Mouse (Mus musculus) R1 (cell line): ENCODE results near the gene Retreg3.
"Not testable (repeated sequence)": the region's sequence is repeated elsewhere in the genome, so short reads cannot be mapped to it uniquely, and the experiment has no call there.

Experiments used
- DNase-seq: peaks from one replicate; pipeline ENCODE4 v3.0.0-alpha.2; 2018; ENCODE audit warnings: low read depth, low spot score

Retreg3 gene

GRCm38 (mm10) chr11:101119761-101120544, at the start of gene Retreg3, which contains the start of gene Tubg1:
Gene Retreg3 (minus strand): TSS chr11:101119893.
Gene Tubg1 (plus strand): TSS chr11:101119938.
- peak; percentile 99 for DNase-seq

DNA sequence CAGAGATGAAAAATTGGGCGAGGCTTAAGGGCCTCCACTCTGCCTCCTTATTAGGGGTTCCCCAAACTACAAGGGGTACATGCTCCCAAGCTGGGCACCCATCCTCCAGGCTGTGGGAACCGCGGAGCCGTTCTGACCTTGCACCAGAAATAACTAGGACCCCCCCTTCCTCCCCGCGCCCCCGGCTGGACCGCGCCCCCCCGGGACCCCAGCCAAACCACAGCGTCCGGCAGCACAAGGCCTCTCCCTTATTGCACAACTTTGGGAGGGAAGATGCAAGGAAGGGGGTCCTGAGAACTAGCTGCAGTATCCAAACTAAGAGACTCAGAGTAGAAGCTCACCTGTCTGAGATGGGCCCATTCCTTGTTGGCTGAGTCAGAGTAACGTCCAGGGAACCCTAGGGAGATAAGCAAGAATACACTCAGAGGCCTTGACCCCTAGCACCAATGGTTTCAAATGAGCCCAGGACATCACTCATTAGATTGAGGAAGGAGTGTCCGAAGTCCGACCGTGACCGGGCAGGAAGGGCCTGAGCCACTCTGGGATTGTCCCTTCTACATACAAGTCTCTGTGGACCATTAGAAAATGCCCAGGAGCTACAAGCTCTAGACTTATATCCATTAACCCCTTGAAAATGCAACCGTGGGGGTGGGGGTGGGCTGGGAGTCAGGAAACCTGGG, 48.7 kb upstream of the Retreg3 start:
- DNase-seq = no peak

GRCm38 (mm10) chr11:101167963-101168300, 48.2 kb upstream of the Retreg3 start:
- no peak for DNase-seq

DNA sequence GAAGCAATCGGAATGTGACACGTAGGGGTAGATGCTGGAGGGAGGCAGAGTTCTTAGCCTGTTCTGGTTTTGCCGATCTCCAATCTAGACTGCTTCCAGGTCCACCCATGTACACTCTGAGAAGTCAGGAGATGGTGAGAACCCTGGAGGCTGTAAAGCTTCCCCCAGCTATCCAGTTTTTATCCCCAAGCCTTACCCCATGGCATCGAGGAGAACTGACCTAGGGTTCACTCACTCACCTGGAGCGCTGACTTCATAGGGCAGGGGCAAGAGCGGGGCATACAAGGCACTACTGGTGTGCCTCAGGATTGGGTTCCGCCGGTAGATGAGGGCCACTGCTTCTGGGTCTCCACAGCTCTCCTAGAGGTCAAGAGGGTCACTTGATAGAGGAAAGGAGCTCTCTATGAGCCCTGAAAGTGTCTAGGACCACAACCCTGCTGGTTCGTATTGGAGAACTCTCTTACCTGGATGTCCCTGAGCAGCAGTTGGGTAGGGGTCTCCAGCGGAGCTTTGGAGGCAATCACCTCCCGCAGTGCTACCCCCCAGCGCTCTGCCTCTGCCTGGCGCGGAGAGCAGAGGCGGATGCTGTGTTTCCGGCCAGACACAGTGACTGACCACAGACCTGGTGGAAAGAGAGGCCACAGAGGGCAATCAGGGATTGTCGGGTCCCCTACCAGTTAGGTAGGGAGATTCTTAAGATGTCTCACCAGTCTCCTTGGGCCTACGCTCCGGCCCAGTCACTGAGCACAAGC, 47.7 kb upstream of the Retreg3 start:
- no peak for DNase-seq

- no peak for DNase-seq
Measured at GRCm38 (mm10) chr11:101166357-101166756, 46.7 kb upstream of the Retreg3 start.

DNA sequence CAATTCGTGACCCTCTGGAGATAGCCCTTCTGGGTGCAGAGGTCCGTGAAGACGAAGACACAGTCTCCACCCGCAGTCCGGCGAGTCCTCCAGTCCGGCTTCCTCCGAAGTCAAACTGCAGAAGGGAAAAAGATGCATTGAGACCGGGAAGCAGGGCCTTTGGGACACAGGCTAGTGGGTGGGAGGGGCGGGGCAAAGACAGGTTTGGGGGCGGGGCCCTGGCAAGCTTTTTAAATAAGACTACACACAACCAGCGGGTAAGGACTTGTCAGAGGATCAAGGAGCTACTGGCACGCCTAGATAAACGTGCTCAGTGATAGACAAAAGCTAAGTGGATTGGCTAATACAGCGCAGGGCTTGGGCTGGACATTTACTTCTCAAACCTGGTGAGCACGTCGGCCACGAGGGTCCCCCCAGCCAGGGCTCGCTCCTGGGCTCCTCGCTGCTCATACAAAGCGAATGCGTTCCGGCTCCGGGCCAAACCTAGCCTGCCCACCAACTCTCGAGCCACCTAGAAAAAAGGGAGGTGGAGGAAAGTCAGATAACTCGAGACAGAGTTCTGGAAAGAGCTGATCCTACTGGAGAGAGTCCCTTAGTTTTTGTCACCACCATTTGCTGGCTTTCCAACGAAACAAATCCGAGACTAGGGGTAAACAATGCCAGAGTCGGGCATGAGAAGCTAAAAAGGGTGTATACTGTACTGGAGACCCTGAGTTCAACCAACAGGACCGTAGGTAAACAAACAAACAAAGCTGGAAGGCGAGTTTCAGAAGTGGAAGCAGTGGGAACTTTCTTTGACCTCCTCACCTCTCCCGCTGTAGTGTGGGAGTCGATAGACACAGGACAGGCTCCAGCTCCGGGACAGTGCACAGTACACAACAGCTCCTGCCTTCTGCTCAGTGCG, 45.2 kb upstream of the Retreg3 start:
- peak; percentile 67 for DNase-seq

GRCm38 (mm10) chr11:101164351-101164665, 44.6 kb upstream of the Retreg3 start:
- no peak for DNase-seq

DNA sequence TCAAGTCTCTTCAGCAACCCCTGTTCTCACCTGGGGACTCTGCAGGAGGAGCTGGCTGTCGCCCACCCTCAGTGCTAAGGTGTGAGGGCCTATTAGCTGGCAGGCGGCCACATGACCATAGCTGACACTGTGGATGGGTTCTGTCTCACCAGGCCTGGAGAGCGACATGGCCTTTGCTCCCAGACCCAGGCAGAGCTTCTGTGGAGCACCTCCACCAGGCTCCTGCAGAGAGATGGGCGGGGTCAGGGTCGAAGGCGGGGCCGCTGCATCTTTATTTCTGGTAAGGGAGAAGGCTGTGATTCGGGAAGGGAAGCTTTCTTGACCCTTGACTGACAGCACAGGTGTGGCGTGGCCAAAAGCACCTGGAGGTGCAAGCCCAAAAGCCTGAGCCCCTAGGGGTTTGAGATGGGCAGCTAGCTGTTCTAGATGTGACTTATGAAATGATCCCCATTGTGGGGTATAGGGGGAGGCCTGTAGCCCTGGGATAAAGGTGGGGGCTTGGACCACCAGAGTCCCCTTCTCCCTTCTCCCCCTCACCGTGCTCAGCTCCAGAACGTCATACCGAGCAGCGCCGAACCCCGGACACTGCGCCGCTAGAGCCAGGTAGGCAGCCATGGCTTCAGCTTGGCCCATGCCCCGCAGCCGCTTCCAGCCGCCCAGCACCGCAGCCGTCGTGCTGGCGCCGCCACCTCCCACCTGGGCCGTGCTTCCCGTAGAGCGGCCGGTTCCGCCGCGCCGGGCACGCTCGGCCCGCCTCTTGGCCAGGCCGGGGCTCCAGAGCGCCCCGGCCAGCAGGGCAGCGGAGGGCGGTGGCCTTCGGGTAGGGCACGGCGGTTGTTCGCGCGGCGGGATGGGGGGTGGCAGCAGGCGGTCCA, 44.0 kb upstream of the Retreg3 start:
- peak; percentile 66 for DNase-seq

DNA sequence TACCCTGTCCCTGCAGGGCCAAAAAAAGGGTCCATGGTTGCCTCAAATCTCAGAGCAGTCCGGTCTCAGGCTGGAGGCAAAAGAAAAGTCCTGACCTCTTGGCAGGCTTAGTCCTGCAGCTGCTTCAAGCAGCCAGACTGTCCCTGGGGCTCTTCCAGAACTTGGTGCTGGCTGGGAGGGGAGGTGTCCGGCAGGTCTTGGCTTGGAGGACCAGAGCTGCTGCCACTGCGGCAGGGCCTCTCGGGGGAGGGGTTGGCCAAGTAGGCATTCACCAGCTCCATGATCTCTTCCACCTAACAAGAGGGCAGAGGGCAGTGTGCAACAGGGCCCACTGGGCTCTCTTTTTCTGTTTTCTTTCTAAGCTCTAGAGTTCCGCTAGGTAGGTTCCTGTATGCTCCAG, 43.1 kb upstream of the Retreg3 start:
- no peak for DNase-seq

GRCm38 (mm10) chr11:101162301-101162700, 42.6 kb upstream of the Retreg3 start:
- no peak for DNase-seq

DNA sequence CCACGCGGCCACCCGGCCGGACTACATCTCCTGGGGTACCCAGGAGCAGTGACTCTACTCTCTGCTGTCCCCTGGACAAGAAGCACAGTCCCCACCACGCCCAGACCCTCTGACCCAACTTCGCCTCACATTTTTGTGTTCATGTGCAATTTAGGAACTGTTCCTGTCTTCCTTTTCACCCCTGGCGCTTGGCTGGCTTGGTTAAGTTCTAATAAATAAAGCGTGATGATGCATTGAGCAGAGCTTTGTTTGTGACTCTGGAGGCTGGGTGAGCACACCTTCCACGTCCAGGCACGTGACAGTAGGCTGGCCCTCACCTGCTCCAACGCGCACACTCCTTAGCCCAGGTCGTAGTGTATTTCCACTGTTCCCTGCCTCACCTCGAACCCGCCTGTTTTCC, 41.9 kb upstream of the Retreg3 start:
- DNase-seq = no peak

DNA sequence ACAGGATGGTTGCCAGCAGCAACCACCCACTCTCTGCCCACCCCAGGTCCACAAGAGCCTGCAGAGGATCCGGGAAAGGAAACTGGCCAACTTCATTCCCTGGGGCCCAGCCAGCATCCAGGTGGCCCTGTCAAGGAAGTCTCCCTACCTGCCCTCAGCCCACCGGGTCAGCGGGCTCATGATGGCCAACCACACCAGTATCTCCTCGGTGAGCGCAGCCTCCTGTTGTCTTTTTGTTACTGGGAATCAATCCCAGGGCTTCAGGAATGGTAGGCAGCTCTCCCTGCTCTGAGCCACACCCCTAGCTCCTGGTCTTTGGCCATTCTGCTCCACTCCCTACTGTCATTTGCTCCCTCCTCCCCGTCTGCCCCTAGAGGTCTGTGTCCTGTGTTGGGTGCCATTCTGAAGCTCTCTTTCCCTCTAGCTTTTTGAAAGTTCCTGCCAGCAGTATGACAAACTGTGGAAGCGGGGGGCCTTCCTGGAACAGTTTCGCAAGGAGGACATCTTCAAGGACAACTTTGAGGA, 41.4 kb upstream of the Retreg3 start:
- DNase-seq = not testable (repeated sequence)

DNA sequence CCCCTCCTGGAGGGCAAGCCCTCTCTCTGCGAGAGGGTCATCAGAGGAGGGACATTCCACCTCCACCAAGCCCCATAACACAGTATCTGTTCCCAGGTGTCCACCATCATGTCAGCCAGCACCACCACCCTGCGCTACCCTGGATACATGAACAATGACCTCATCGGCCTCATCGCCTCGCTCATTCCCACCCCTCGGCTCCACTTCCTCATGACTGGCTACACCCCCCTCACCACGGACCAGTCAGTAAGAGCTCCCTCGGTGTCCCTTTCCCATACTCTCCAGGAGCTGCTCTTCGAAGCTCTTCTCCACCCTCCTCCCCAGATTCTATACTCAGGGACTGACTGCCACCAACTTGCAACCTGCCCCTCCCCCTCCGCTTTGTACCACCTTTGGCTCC, 40.5 kb upstream of the Retreg3 start:
- DNase-seq = not testable (repeated sequence)

GRCm38 (mm10) chr11:101155728-101156371, 36.2 kb upstream of the Retreg3 start, which contains the start of gene Tubg2:
Gene Tubg2 (plus strand): TSS chr11:101155907.
- DNase-seq = peak; percentile 66

DNA sequence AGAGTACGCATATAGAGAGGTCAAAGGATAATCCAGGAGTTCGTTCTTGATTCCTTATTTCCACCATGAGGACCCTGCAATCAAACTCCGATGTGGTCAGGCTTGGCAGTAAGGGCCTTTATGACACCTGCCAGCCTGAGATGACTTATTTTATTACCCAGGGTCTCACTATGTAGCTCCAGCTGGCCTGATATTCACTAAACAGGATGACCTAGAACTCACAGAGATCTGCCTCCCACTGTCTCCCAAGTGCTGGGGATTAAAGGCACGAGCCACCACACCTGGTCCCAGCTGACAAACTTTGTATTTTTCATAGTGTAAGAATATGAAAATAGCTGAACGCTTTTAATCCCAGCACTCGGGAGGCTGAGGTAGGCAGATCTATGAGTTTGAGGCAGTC, 35.5 kb upstream of the Retreg3 start:
- DNase-seq = no peak

GRCm38 (mm10) chr11:101154648-101155047, 35.0 kb upstream of the Retreg3 start:
- DNase-seq = no peak

DNA sequence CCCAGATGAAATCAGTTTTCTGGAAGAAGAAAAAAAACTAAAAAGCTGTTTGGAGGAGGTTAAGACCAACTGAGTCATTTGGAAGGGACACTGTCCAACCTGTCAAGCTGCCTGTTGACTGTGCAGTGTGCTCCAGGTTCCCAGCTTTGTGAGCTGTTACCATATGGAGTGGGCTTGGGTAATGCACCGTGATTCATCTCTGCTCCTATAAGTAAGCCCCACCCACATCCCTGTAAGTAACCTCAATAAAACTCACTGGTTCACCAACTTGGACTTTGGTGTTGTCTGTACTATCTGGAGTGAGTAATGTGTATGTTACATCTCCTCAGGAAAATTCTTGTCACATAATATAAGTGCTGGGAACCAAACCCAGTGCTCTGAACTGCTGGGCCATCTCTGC, 33.1 kb upstream of the Retreg3 start:
- DNase-seq = no peak

GRCm38 (mm10) chr11:101151063-101151462, 31.4 kb upstream of the Retreg3 start:
- no peak for DNase-seq

- DNase-seq = no peak
Measured at GRCm38 (mm10) chr11:101149178-101150105, 29.7 kb upstream of the Retreg3 start.
